Mouse (Mus musculus): Measurements from ENCODE around the gene Ipo7.
"Not testable (repeated sequence)": the region's sequence is repeated elsewhere in the genome, so short reads cannot be mapped to it uniquely, and the experiment has no call there.

GRCm38 (mm10) chr7:109986775-109987174, 31.3 kb upstream of the Ipo7 start, which contains the start of gene Tmem41b:
- not testable (repeated sequence) for TF ChIP-seq POLR2A (IDR thresholded peaks at IDR 0.05; ENCODE audit: control insufficient read depth, low read depth, low read length); CTCF (IDR thresholded peaks at IDR 0.05; ENCODE audit: control insufficient read depth, insufficient read depth, insufficient replicate concordance, low read depth, low read length)
